In the genomic region with DNA sequence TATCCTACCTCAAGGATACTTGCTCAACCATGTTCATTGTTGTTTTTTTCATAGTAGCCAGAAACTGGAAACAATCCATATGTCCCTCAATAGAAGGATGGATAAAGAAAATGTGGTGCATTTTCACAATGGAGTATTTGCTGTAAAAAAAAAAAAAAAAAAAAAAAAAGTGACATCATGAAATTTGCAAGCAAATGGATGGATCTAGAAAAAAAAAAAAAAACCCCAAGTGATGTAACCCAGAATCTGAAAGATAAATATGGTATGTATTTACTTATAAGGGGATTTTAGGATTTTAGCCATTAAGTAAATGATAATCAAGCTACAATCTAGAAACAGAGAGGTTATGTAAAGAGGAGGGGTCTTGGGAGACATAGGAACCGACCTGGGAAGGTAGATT, we compare ENCODE assay signal across 18 mouse cellular contexts.
"Had no signal": no experiment of that assay in that cellular context is flagged by ENCODE, and none has a peak within 500 bp of the region (broad histone marks: within the 10 kb centered on the region; RNA-seq: fewer than 3 reads in every experiment).

No protein-coding gene starts in this region.

- ATAC-seq: liver, postnatal 0 days; lung, postnatal 0 days had no signal

- DNase-seq: liver, embryonic 13.5 days; liver, postnatal 0 days; lung, adult 2 months; lung, postnatal 14 days; lung, postnatal 36 days; right cerebral cortex, adult 18-20 months; right cerebral cortex, postnatal 25 days; right cerebral cortex, postnatal 4 days; spleen, adult 18-20 months; thymus, adult 18-20 months; thymus, postnatal 14 days; thymus, postnatal 36 days had no signal

- H3K4me2 ChIP-seq: liver, embryonic 13.5 days had no signal

- H3K4me3 ChIP-seq: liver, embryonic 13.5 days; liver, embryonic 15.5 days; lung, embryonic 15.5 days had no signal

- H3K36me3 ChIP-seq: liver, embryonic 13.5 days; liver, embryonic 15.5 days; lung, embryonic 15.5 days; midbrain, embryonic 12.5 days had no signal

- H3K27ac ChIP-seq: liver, embryonic 13.5 days; liver, embryonic 15.5 days; lung, embryonic 15.5 days; macrophage; midbrain, embryonic 12.5 days had no signal

- H3K9ac ChIP-seq: liver, embryonic 13.5 days; liver, embryonic 15.5 days; liver, postnatal 0 days; lung, embryonic 15.5 days; midbrain, embryonic 12.5 days had no signal

- H3K9me3 ChIP-seq: liver, embryonic 13.5 days; liver, embryonic 15.5 days; lung, embryonic 15.5 days; megakaryocyte, embryonic 14.5 days; midbrain, embryonic 12.5 days had no signal

- H3K27me3 ChIP-seq: liver, embryonic 13.5 days; liver, embryonic 15.5 days; lung, embryonic 15.5 days; megakaryocyte, embryonic 14.5 days; midbrain, embryonic 12.5 days had no signal
